Mouse (Mus musculus) spleen, adult 2 months (tissue): ENCODE results near the gene Eftud2. TPM values are rescaled to one million over a fixed set of nuclear protein-coding genes. Genes with fewer than 3 reads are reported as not detected.

Experiments used
- DNase-seq, 2 experiments: peaks; one replicate each; pipeline versions ENCODE4 v3.0.0 to v3.0.0-alpha.2; 2012 to 2021; ENCODE audit warnings: low spot score in 2 of 2, low read depth in 1 of 2
- H3K27ac ChIP-seq: fragments of 200-500 bp; 2 replicates; pipeline ENCODE4 v1.5.1; 2012; ENCODE audit warnings: low read length, inconsistent platforms; ENCODE audit not compliant: insufficient read depth
- H3K27me3 ChIP-seq: fragments of 200-500 bp; 2 replicates; pipeline ENCODE4 v1.6.1; 2012; ENCODE audit warnings: mild to moderate bottlenecking, moderate library complexity, low read length, inconsistent platforms; ENCODE audit not compliant: control insufficient read depth, insufficient read depth
- H3K36me3 ChIP-seq: fragments of 200-500 bp; 2 replicates; pipeline ENCODE4 v1.6.1; 2012; ENCODE audit warnings: mild to moderate bottlenecking, low read length, inconsistent platforms; ENCODE audit not compliant: control insufficient read depth, insufficient read depth
- H3K4me1 ChIP-seq: fragments of 200-500 bp; 2 replicates; pipeline ENCODE4 v1.6.1; 2011; ENCODE audit warnings: inconsistent platforms; ENCODE audit not compliant: control insufficient read depth, insufficient read depth, insufficient read length
- H3K4me3 ChIP-seq: fragments of 200-500 bp; 2 replicates; pipeline ENCODE4 v1.5.1; 2011; ENCODE audit warnings: mild to moderate bottlenecking, inconsistent platforms; ENCODE audit not compliant: insufficient read depth, insufficient read length; ENCODE audit errors: extremely low read depth
- CTCF ChIP-seq: fragments of 200-500 bp; IDR thresholded peaks from 2 replicates; pipeline ENCODE4 v1.5.1; 2011; ENCODE audit warnings: mild to moderate bottlenecking, inconsistent platforms; ENCODE audit not compliant: insufficient read depth, insufficient read length, insufficient replicate concordance; ENCODE audit errors: extremely low read depth
- POLR2A ChIP-seq: fragments of 200-500 bp; IDR thresholded peaks from 2 replicates; pipeline ENCODE4 v1.6.1; 2011; ENCODE audit warnings: low read depth, low read length, inconsistent platforms
- WGBS: fragments of 180-500 bp; shearing (Covaris S2); methylation state at CpG from one replicate; pipeline ENCODE4 v1.1.7; 2018; 5-methylcytosine and 5-hydroxymethylcytosine counted together
- polyA plus RNA-seq: library from polyadenylated mRNA; depleted of rRNA; stranded (reverse); fragments of >200 nt; gene quantifications from 2 replicates; pipeline ENCODE4 v1.2.3, GENCODE M21; 2012

The Eftud2 gene
- polyA plus RNA-seq, 1 experiment = 119 TPM

DNA sequence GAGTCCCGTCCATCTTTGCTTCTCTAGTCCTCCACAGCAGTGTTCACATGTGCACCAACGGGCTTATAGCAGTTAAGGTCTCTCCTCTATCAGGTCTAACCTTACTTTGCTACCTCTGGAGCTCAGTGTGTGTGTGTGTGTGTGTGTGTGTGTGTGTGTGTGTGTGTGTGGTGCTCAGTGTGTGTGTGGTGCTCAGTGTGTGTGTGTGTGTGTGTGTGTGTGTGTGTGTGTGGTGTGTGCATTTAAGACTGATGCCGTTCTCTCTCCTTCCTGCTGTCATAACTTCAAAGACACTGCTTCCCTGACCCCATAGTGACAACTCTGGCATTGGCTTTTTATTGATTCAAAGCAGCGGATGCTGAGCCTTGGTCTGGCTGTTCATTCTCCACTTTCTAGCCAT, 45.2 kb downstream of the Eftud2 start, which contains the start of gene Higd1b:
TSS of gene Higd1b (plus strand) at position 301 of the 400 bp plus-strand sequence.
- H3K4me3 ChIP-seq = no peak within 1 kb of the TSS
- no peak for DNase-seq
- TF ChIP-seq CTCF (no peak), POLR2A (no peak)
- peaks cover 26% of the 10 kb centered on the region for H3K36me3 ChIP-seq
- WGBS = 75% methylated on average over 4 of the region's 4 CpGs
- H3K4me1 ChIP-seq = no peaks in the 10 kb centered on the region
- H3K27ac ChIP-seq = no peak within 1 kb of the TSS
- H3K27me3 ChIP-seq = no peaks in the 10 kb centered on the region

DNA sequence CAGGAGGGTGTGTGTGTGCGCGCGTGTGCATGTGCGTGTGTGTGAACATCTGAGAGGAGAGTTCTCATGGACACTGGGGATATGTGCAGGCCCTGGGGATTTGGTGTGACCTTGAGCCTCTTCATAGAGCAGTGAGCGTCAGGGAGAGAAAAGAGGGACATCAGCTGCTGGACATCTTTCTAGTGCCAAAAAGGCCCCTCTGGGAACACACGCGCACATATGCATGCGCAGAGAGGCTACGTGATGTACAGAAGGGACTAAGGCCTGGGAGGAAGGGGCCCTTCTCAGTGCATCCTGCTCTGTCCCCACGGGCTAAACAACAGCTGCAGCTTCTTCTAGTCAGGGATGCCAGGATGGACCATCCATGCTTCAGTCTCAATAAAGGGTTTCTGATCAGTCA, 46.6 kb downstream of the Eftud2 start:
- Histone ChIP-seq H3K27ac (no peak overlapping the region), H3K4me1 (no peaks in the 10 kb centered on the region), H3K4me3 (no peak overlapping the region), H3K27me3 (no peaks in the 10 kb centered on the region), H3K36me3 (peaks cover 15% of the 10 kb centered on the region)
- 89% methylated on average over 10 of the region's 10 CpGs for WGBS
- no peak for DNase-seq
- no peak for TF ChIP-seq CTCF
- no peak for TF ChIP-seq POLR2A

DNA sequence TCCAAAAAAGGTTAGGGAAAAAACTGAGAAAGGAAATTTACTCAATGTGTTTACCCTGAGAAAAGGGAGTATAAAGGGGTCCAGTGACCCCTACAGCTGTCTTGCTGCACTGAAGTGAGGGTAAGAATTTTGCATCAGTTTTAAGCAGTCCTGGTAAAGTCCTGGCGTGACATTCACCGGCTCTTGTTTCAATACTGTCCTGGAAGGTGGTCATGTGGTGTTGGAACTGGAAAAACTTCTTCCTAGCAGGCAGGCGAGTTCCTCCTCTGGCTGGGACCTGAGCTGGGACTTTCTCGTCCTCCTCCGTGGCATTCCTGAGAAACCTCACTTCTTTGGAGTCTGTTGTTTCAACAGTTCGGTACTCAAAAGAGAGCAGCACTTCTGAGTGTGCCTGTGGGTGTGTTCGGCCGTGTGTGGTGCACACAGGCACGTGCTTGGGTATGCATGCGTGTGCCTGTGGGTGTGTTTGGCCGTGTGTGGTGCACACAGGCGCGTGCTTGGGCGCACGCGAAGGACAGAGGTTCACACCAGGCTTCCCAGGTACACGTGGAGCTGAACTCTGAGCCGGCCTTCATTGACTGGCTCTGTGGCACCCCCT, 48.0 kb downstream of the Eftud2 start:
- no peak for TF ChIP-seq POLR2A
- no peak for TF ChIP-seq CTCF
- WGBS = 78% methylated on average over 18 of the region's 18 CpGs
- no peaks in the 10 kb centered on the region for H3K27me3 ChIP-seq
- no peaks in the 10 kb centered on the region for H3K4me1 ChIP-seq
- H3K36me3 ChIP-seq = peaks cover 2% of the 10 kb centered on the region
- DNase-seq = no peak
- no peak overlapping the region for H3K27ac ChIP-seq
- no peak overlapping the region for H3K4me3 ChIP-seq

DNA sequence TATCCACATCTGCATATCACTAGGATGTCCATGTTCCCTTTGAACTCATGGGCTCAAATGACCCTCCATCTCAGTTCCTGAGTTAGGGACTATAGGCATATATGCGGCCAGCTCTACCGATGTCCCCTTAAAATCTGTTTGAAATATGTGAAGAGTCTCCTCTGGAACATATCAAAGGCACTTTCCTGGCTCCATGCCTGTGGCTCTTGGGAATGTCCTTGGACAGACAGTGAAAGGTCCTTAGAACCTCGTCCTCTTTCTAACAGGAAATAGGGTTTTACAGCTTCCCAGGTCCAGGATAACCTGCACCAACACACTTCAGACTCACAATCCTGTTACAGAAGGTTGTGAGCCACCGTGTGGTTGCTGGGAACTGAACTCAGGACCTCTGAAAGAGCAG, 50.5 kb downstream of the Eftud2 start:
- Histone ChIP-seq H3K4me1 (no peaks in the 10 kb centered on the region), H3K27me3 (0 out of 2 replicates have a peak, but pooled peaks cover under 1% of the 10 kb centered on the region), H3K36me3 (no peaks in the 10 kb centered on the region), H3K27ac (no peak overlapping the region), H3K4me3 (no peak overlapping the region)
- WGBS = 71% methylated on average over 4 of the region's 4 CpGs
- TF ChIP-seq POLR2A (no peak), CTCF (no peak)
- DNase-seq = no peak

DNA sequence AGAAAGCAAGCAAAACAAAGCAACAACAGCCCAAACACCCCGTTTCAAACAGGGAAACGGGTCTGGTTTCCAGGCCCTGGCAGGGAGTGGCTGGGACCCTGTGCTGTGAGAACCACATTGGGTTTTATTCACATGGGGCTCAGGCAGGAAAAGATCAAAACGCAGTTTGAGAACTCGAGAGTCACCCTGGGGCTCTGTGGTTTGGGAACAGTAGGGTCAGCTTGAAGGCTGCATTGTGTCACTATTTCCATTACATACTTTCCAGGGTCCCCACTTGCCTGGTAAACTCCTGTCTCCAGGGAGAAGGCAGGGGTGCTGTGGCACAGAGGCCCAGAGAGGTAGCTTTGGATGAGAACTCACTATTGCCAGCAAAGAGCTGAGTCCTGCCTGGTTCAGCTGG, 53.7 kb downstream of the Eftud2 start:
- WGBS = 23% methylated on average over 4 of the region's 4 CpGs
- Histone ChIP-seq H3K27me3 (0 out of 2 replicates have a peak, but pooled peaks cover 2% of the 10 kb centered on the region), H3K27ac (no peak overlapping the region), H3K4me3 (no peak overlapping the region), H3K36me3 (no peaks in the 10 kb centered on the region), H3K4me1 (no peaks in the 10 kb centered on the region)
- no peak for DNase-seq
- TF ChIP-seq POLR2A (no peak), CTCF (no peak)

DNA sequence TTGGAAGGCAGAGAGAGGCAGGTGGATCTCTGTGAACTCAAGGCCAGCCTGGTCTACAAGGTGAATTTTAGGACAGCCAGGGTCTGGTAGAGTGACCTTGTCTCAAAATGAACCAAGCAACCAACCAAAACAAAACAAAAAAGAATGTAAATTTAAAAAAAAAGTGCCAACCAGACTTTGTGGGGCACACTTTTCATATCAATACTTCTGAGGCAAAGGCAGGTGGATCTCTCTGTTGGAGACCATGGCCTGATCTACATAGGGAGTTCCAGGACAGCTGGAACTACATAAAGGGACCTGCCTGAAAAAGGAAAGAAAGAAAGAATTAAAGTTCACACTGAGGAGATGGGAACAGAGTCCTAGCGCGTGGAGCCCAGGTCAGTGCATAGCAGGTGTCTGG, 54.3 kb downstream of the Eftud2 start:
- no peak overlapping the region for H3K27ac ChIP-seq
- no peaks in the 10 kb centered on the region for H3K36me3 ChIP-seq
- DNase-seq = no peak
- no peak overlapping the region for H3K4me3 ChIP-seq
- H3K4me1 ChIP-seq = no peaks in the 10 kb centered on the region
- TF ChIP-seq CTCF (no peak), POLR2A (no peak)
- WGBS = 82% methylated on average over 2 of the region's 2 CpGs
- H3K27me3 ChIP-seq = peaks cover 2% of the 10 kb centered on the region; the same call in 1 of the 2 replicates

DNA sequence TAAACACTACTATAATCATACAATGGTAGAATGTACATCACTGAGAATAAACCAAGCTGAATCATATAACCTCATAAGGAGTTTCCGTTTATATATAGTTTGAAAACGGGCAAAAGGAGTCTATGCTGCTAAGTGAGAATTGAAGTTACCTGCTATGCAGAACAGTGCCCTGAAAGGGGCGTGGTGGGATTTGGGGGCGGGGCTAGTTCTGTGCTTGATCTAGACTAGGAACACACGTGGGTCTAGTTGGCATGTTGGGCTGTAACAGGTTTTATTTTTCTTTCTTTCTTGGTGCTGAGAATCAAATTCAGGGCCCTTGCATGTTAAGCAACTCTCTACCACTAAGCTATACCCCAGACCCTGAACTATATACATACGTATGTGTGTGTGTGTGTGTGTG, 59.6 kb downstream of the Eftud2 start:
- H3K36me3 ChIP-seq = no peaks in the 10 kb centered on the region
- H3K4me3 ChIP-seq = no peak overlapping the region
- DNase-seq = no peak
- no peak overlapping the region for H3K27ac ChIP-seq
- H3K27me3 ChIP-seq = peaks cover 22% of the 10 kb centered on the region
- TF ChIP-seq CTCF (no peak), POLR2A (no peak)
- H3K4me1 ChIP-seq = peaks cover 3% of the 10 kb centered on the region
- WGBS = 47% methylated on average over 6 of the region's 6 CpGs
